Mouse (Mus musculus) ovary, postnatal 10 days (tissue): Measurements from ENCODE around the gene Ebna1bp2.

Source experiments
- DNase-seq: peaks from one replicate; pipeline ENCODE4 v3.0.0; 2022; ENCODE audit warnings: low spot score

Ebna1bp2 gene

DNA sequence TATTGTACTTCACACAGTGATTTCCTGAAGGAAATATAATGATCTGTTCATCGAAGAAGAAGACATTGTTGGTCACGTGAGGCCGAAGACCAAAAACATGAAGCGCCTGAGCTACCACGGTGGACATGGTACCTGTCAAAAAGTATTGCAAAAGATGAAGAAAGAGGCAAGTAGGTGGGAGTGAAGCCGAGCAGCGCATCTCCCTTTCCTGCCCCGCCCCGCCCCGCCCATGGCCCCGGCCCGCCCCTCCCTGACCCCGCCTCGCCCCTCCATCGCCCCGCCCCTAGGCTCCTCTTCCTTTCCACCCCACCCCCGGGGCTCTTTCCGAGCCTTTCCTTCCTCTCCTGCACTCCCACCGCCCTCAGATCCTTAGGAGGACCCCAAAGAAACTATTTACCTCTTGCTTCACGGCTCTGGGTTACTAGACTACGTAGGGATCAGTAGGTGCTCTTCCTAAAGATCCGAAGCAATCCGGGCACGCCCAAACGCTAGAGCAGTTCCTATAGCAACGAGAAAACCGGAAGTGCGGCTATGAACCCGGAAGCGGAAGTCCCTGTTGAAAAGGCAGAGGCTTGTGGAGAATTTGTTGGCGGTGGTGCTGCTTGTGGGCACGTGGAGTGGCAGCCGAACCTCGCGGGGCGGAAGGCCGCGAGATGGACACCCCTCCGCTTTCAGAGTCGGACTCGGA, at the start of gene Ebna1bp2, which contains the start of gene Cfap57:
Gene Ebna1bp2 (plus strand): TSS at position 521 of the 688 bp plus-strand sequence.
Gene Cfap57 (minus strand): TSS at position 499 of the 688 bp plus-strand sequence.
- peak; percentile 77 for DNase-seq

DNA sequence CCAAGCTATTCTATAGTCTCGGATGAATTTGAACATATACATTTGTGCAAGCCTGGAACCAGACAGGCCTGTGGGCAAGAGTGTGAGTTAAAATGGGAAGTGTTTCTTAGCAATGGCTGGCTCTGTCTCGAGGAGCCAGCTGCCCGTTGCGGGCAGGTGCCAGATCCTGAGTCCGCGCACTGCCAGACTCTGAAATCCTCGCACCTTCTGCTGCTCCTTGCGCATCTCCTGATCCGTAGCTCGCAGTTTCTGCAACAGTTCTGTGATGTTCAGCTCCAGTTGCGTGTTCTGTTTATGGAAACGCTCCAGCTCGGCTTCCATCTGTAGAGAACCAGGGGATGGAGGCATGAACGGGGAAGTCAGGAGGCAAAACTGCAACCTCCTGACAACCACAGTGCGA, 49.2 kb upstream of the Ebna1bp2 start:
- DNase-seq, result no peak

DNA sequence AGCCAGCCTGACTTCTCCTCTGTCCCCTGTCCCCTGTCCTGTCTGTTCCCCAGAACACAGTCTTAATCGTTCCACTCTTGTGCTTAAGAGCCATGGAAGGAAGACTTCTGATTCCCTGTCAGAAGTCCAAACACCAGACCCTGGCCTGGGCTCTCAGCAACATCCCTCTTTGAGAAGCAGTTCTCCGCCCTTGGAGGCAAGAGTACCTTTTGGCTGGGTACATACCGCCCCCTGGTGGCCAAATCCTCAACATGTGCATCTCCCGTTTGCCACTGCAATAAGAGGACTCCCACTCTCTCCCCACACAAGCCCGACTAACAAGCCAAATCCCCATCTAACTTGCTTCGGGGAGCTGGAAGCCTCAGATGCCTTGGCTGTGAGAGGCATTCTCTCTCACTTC, 44.5 kb upstream of the Ebna1bp2 start:
- DNase-seq, result peak; percentile 81

DNA sequence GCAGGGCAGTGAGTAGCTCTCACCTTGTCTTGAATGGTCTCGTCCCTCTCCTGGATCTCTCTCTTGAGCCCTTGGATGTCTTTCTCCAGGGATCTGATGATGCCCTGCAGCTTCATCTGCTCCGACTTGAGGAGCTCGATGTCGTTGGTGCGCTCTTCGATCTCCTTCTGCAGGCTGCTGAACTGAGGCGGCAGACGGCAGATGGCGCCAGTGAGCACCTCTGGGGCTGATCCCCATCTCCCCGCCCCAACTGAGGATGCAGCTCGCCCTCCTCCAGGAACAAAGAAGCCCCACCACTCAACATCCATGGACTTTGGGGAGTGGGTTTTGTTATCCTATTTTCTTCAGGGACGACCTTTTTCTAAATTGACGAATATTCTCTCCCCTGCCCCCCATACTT, 41.3 kb upstream of the Ebna1bp2 start:
- no peak for DNase-seq

DNA sequence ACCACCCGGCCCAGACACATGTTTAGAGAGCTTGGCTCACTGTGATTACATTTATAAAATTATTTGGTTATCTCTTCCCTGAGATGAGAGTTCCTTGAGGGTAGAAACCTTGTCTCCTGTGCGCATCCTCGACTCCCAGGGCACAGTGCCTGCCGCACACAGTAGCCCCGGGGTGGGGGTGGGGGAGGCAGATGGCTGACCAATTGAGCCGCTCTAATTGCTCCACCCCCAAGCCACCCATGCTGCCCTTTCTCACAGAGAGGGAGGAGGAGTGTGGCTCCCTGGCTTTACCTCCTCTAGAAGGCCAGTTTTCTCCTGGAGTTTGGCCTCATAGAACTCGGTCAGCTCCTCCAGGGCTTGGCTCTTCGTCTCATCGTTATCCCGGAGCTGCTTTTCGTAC, 39.1 kb upstream of the Ebna1bp2 start:
- no peak for DNase-seq

DNA sequence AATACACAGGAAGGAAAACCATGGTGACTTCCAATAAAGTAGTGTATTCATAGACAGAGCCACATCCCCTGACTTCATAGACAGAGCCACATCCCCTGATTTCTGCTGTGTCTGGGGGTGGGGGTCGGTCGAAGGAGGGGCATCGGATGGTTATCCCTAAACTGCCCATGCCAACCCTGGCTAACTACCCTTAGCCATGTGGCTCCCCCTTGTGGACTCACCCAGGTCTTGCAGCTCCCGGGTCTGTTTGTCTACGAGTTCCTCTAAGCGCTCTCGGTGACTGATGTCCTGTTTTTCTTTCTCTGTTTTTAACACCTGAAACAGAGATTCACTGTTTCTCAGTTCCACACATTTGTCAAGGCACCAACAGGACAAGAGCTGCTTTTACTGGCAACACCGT, 38.0 kb upstream of the Ebna1bp2 start:
- DNase-seq, result no peak

DNA sequence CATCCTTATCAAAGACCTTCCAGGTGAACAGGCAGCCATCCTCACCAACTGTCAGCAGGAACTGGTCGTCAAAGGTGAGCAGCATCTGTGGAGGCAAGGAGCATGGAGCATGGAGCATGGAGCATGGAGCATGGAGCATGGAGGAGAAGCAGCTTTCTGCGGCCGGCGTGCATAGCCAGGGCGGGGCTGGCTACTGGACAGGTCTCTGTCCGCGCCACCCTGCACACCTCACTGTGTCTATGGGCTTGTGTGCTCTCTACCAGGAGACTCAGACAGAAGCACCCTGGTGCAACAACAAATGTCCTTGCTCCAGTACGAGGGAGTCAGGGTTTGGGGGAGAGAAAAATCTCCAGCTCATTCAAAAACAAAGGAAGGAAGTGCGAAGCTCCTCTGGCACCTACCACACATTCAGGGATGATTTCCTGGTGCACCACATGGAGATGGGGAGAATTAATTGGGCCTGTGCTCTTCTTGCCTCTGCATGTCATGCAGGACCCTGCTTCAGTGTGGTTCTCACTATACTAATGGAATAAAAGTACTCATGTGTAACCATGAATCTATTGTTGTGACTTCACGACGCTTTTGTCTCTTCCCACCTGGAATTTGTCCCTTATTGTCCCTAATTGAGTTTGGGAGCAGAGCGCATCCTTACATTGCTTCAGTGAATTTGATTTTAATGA, 31.4 kb upstream of the Ebna1bp2 start:
- DNase-seq, result no peak

DNA sequence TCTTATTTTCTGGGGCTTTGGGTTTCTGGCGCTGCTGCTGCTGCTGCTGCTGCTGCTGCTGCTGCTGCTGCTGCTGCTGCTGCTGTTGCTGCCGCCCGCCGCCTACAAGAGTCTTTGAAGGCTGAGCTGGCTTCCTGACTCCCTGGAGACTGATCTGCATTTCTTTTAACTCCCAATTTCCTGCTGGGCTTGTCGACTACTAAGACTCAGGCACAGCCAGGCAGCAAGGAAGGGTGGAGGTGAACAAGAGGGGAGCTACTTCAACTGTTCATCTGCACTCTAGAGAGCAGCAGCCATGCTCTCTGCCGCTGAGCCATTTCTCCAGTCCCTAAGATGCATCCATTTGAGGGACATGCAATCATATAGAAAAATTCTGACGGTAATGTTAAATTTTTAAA, 30.9 kb upstream of the Ebna1bp2 start:
- DNase-seq, result no peak

DNA sequence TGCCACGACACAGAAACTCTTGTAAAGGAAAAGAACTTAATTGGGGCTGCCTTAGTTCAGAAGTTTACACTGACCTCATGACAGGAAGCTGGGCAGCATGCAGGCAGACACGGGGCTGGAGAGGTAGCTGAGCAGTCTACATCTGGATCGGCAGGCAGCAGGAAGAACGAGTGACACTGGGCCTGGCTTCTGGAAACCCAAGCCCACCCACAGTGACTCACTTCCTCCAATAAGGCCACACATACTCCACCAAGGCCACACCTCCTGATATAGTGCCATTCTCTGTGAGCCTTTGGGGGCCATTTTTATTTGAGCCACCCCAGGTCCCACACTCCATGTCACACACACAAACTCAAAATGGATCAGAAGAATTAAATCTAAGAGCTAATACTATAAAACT, 16.5 kb upstream of the Ebna1bp2 start:
- no peak for DNase-seq

DNA sequence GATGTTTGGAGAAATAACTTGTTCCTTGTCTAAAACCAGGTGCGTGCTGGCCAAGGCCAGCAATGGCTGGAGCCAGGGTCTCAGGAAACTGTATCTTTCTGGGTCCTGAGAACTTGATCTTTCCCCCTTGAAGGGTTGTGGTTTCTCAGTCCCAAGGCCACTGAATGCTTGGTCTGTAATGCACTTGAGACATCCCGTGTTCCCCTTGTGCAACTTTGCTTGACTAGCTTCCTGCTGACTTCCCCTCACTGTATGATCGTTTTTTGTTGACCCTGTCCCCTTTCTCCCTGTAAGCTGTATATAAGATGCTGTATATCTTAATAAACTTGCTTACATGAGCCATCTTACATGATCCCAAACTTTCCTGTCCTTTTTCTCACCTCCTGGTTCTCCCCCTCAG, 10.8 kb upstream of the Ebna1bp2 start:
- DNase-seq, result no peak

DNA sequence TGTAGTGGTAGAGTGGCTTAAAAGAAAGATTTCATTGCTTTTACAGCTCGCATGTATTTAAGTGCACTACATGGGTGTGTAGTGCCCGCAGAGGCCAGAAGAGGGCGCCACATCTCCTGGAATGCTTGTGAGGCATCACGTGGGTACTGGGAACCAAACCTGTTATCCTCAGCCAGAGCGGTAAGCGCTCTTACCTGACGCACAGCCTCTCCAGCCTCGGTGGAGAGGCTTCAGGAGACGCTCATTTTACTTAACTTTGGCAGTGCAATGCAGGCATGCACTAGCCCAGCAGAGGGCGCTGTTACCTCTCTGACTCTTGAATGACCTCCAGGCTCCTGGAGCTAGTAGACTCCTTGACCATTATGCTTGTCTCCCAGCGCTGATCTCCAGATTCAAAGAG, 8.0 kb upstream of the Ebna1bp2 start:
- DNase-seq, result no peak

DNA sequence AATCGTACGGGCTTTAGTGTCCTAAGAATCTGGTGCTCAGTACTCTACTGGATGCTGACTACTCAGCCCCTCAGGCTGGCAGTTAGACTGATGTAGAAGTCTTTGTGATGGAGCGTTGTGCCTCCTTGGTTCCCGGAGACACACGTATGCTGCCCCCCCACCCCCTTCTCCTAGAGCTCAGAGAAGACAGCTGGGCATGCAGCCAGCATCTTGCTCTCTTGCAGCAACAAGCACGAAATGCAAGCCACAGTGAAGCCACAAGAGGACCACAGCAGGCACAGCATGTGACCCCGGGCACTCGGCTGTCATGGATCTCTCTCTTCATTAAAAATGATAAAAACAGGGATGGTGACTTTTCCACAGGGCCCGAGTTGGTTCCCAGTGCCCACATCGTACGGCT, 5.2 kb upstream of the Ebna1bp2 start:
- no peak for DNase-seq

DNA sequence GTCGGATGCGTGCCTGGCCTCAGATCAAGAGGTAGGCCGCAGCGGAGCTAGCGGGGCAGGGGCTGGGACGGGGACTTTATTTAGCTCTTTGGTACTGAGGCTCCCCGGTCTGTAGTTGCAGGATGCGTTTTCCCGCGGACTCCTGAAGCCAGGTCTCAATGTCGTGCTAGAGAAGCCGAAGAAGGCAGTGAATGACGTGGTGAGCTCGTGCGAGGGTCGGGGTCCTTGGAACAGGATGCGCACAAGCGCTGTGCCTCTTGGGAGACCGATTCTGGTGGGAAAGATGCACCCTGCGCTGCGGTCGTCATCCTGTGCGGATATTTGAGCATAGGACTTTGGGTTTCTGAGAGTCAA, 345 bp downstream of the Ebna1bp2 start:
- DNase-seq, result no peak

DNA sequence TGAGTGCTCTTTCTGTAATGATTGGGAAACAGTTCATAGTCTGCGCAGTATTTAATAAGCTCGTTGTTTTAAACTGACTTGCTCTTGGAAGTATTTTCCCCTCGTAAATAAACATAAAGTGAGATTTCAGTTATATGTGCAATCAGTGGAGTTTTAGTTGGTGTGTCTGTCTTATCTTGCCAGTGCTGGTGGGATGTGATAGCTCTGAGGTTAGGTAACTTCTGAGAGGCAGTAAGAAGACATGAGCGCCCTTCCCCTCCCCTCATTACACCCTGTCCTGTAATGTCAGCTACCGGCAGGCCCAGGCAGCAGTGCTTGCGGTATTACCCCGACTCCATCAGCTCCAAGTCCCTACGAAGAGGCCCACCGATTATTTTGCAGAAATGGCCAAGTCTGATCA, 1.2 kb downstream of the Ebna1bp2 start:
- no peak for DNase-seq

DNA sequence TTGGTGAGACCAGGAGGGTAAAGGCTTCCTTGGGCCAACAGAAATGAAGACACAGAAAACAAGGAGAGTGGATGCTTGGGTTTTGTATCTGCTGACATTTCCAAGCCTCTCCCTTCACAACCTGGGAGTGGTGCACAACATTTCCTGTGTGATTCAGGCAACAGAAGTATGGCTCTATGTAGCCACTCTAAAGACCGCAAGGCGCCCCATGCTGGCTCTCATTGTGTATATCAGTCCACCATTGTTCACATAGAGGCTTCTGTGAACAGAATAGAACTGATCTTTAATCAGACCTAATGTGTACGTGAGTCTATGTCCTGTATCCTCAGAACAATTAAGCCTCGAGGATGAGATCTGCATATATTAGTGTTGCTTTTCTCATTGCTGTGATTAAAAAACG, 9.7 kb downstream of the Ebna1bp2 start:
- DNase-seq, result no peak

DNA sequence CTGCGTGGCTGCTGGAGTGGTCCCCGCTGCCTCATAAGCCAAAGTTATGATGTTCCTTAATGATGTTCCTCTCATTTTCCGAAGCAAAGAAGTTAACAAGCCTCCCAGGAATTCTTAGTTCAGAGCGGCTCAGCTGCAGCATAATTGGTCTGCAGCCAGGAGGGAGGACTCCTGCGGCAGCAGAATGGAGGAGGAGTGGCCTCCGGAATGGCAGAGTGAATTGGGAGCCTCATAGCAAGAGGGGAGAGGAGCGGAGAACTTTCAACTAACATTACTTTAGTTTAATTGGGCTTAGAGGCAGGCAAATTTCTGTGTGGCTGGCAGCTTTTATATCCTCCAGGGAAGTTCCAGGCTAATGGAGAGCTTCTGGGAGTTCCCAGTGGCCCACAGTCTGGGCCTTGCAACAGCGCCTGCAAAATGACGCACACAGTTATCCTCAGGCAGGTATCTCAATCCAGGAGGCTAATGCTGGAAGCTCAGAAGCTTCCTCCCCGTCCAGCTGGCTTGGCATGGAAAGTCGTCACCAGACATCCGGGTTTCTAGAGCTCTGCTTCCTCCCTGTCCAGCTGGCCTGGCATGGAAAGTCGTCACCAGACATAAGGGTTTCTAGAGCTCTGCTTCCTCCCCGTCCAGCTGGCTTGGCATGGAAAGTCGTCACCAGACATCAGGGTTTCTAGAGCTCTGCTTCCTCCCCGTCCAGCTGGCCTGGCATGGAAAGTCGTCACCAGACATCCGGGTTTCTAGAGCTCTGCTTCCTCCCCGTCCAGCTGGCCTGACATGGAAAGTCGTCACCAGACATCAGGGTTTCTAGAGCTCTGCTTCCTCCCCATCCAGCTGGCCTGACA, 22.0 kb downstream of the Ebna1bp2 start:
- no peak for DNase-seq

DNA sequence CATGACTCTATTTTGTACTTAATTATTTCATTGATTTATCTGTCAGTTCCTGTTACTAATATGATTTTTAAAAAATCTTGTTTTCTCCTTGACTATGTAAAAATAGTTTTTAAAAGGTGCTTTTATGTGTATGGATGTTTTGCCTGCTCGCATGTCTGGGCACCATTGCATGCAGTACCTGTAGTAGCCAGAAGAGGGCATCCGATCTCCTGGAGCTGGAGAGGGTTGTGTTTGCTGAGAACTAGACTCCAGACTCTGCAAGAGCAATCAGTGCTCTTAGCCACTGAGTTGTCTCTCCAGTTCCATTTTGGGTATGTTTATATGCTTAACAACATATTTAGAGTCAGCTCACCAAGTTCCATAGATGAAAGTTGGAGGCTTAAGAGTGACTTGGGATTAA, 24.6 kb downstream of the Ebna1bp2 start:
- DNase-seq, result no peak

DNA sequence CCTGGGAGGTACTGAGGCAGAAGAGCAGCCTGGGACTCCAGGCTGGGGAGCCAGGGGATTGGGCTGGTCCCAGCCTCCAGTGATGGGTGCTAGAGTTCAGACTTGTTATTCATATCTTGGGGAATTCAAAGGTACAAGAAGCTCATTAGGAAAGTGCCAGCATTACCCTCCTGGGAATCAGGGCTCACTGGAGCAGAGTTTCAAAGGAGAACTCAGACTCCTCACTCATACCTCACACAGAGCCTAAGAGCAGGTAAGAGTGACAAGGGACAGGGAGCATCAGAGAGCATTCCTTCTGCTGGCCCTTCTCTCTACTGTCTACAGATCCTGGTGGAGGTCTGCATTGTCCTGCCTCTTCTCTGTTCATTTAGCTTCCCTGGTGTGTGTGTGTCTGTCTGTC, 38.1 kb downstream of the Ebna1bp2 start, which contains the start of gene Olfr62:
Gene Olfr62 (plus strand): TSS at position 301 of the 400 bp plus-strand sequence.
- no peak for DNase-seq
